Mouse (Mus musculus): ENCODE results near the gene Rab3gap2. TPM values are rescaled to one million over a fixed set of nuclear protein-coding genes. Genes with fewer than 3 reads are reported as not detected.
A peak's percentile ranks its signal among the peaks of the same experiment; 100 is the strongest.

Gene Rab3gap2
- polyA plus RNA-seq, 1 experiment, result 46.3 TPM

DNA sequence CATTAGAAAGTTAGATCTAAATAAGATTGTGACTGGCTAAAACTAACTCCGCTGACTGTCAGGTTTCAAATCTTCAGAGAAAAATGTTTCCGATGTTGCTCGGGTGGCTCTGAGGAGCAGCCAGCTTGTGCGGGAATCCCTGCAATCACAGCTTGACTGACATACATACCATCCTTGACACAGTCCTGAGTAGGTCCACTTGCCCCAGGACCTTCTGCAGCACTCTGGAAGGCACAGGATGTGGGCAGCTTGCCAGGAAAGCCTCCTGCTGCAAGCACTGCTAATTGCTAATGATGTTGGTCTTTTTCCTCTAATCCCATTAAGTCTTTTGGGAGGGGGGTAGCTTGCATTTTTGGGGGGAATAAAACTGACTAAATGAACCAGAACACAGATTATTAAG lies 81.3 kb downstream of the Rab3gap2 start:
- Histone ChIP-seq H3K27me3 (ENCODE audit: control insufficient read depth, insufficient read depth, low read length) (no peaks in the 10 kb centered on the region), H3K27ac (ENCODE audit: insufficient read depth, low read length) (no peak overlapping the region), H3K4me1 (ENCODE audit: control insufficient read depth, insufficient read depth, low read length) (peaks cover 9% of the 10 kb centered on the region), H3K4me3 (replicated peaks; ENCODE audit: insufficient read depth, low read depth, low read length) (no peak overlapping the region)
- TF ChIP-seq POLR2A (IDR thresholded peaks at IDR 0.05; ENCODE audit: borderline replicate concordance, insufficient read depth, low read length), result no peak
- TF ChIP-seq CTCF (IDR thresholded peaks at IDR 0.05; ENCODE audit: borderline replicate concordance, insufficient read depth, low read depth, low read length), result no peak
- 23% methylated on average over 4 of the region's 4 CpGs for WGBS
- peak; percentile 67 to 73 for DNase-seq

DNA sequence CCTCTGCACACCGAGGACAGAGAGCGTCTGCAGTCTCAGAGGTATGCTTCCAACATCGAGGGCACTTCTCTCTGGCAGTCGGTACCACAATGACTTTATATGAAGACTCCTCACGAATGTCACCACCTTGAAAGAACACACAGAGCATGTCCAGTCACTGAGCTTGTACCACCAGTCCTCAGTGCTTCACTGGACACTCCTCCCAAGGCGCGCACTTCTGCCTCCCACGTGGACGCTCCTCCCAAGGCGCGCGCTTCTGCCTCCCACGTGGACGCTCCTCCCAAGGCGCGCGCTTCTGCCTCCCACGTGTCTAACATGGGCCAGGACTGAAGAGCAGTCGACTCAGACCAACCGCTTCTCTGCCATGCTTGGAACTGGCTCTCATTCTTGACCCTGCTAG lies 83.1 kb downstream of the Rab3gap2 start:
- no peak for DNase-seq
- Histone ChIP-seq H3K4me3 (replicated peaks; ENCODE audit: insufficient read depth, low read depth, low read length) (no peak overlapping the region), H3K27ac (ENCODE audit: insufficient read depth, low read length) (no peak overlapping the region), H3K27me3 (ENCODE audit: control insufficient read depth, insufficient read depth, low read length) (no peaks in the 10 kb centered on the region), H3K4me1 (ENCODE audit: control insufficient read depth, insufficient read depth, low read length) (peaks cover 9% of the 10 kb centered on the region)
- 95% methylated on average over 20 of the region's 20 CpGs for WGBS
- TF ChIP-seq CTCF (IDR thresholded peaks at IDR 0.05; ENCODE audit: borderline replicate concordance, insufficient read depth, low read depth, low read length), result no peak
- TF ChIP-seq POLR2A (IDR thresholded peaks at IDR 0.05; ENCODE audit: borderline replicate concordance, insufficient read depth, low read length), result no peak

DNA sequence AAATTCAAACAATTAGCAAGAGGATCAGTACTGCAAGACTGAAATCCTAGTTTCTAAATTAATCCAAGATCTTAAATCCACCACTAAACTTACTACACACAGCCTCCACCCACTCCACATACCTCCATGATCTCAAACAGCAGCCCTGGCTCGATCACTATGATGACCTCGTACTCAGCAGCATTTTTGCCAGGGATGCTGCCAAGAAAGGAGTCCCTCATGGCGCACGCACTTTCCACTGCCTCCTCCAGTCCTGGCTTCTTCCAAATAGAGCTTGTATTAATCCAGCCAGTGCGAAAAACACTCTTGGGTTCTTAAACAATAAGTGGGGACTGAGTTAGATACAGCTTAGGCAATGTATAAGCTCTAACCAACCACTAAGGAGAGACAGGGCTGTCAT lies 85.3 kb downstream of the Rab3gap2 start:
- no peak overlapping the region for H3K4me3 ChIP-seq (replicated peaks; ENCODE audit: insufficient read depth, low read depth, low read length)
- TF ChIP-seq POLR2A (IDR thresholded peaks at IDR 0.05; ENCODE audit: borderline replicate concordance, insufficient read depth, low read length), result no peak
- H3K4me1 ChIP-seq (ENCODE audit: control insufficient read depth, insufficient read depth, low read length), result peaks cover 5% of the 10 kb centered on the region
- H3K27ac ChIP-seq (ENCODE audit: insufficient read depth, low read length), result no peak overlapping the region
- DNase-seq, result no peak
- 62% methylated on average over 5 of the region's 5 CpGs for WGBS
- no peaks in the 10 kb centered on the region for H3K27me3 ChIP-seq (ENCODE audit: control insufficient read depth, insufficient read depth, low read length)

DNA sequence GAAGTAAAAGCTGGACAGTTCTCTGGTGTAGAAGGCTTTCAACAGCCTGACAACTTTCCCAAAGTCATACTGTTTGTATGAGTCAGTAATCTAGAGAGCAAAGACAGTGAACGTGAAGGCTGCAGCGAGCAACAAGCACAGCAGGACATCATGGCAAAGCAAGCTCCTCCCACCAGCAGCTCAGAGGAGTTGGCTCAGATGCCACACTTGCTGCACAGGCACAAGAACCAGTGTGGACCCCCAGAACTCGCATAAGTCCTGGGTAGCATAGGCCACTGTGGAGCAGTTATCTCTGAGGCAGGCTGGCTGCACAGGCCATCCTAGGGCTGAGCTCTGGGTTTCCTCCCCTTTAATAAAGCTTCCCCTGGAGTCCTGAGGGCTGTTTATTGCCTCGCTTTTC lies 87.4 kb downstream of the Rab3gap2 start:
- 55% methylated on average over 4 of the region's 4 CpGs for WGBS
- H3K27ac ChIP-seq (ENCODE audit: insufficient read depth, low read length), result no peak overlapping the region
- no peaks in the 10 kb centered on the region for H3K4me1 ChIP-seq (ENCODE audit: control insufficient read depth, insufficient read depth, low read length)
- TF ChIP-seq CTCF (IDR thresholded peaks at IDR 0.05; ENCODE audit: borderline replicate concordance, insufficient read depth, low read depth, low read length), result no peak
- no peak for TF ChIP-seq POLR2A (IDR thresholded peaks at IDR 0.05; ENCODE audit: borderline replicate concordance, insufficient read depth, low read length)
- no peaks in the 10 kb centered on the region for H3K27me3 ChIP-seq (ENCODE audit: control insufficient read depth, insufficient read depth, low read length)
- no peak overlapping the region for H3K4me3 ChIP-seq (replicated peaks; ENCODE audit: insufficient read depth, low read depth, low read length)
- DNase-seq, result no peak

DNA sequence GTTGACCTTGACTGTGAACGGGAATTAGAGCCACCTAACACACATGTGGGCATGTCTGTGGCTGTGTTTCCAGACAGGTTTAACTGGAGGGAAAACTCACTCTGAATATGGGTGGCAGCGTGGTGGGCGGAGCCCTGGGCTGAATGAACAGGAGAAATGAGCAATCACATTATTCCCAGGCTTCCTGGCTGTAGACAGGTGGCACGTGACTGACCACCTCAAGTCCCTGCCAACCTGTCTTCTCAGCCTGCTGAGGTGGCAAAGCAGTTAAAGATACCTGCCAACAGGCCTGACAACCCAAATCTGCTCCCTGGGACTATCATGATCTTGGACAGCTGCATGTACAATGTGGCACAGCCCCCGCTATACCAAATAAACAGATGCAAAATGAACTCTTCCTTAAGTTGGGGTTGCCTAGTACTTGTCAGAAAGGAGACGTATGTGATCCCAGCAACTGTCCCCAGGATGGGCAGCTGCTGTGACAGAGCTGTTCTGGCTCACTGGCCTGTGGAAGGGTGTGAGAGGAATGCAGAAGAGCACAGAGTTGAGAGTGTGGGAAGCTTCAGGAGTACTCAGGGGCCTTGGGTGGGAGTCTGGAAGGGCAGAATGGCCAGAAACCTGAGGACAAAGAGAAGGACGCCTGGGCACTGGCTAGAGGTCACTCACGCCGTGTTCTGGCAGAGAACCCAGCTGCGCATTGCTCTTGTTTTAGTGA lies 88.9 kb downstream of the Rab3gap2 start:
- TF ChIP-seq CTCF (IDR thresholded peaks at IDR 0.05; ENCODE audit: borderline replicate concordance, insufficient read depth, low read depth, low read length), result no peak
- TF ChIP-seq POLR2A (IDR thresholded peaks at IDR 0.05; ENCODE audit: borderline replicate concordance, insufficient read depth, low read length), result no peak

DNA sequence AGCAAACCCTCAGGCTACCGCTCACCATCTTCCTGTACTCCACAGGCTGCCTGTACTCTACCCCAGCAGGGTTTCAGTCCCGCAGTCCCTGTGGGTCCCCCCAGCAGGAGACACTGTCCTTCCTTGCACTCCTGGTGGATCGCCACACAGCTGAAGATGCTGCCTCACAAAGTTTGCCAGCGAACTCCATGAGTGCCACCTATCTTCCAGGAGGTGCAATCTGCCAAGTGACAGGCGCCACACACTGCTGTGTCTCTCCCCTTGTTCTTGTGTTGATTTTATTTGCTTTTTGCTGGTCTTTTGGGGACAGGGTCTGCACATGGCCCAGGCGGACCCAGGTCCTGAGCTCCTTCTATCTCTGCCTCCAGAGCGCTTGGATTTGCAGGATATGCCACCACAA lies 92.9 kb downstream of the Rab3gap2 start:
- no peak overlapping the region for H3K27ac ChIP-seq (ENCODE audit: insufficient read depth, low read length)
- 88% methylated on average over 7 of the region's 7 CpGs for WGBS
- no peaks in the 10 kb centered on the region for H3K4me1 ChIP-seq (ENCODE audit: control insufficient read depth, insufficient read depth, low read length)
- DNase-seq, result no peak
- no peak overlapping the region for H3K4me3 ChIP-seq (replicated peaks; ENCODE audit: insufficient read depth, low read depth, low read length)
- no peaks in the 10 kb centered on the region for H3K27me3 ChIP-seq (ENCODE audit: control insufficient read depth, insufficient read depth, low read length)
- TF ChIP-seq POLR2A (IDR thresholded peaks at IDR 0.05; ENCODE audit: borderline replicate concordance, insufficient read depth, low read length), result no peak
- no peak for TF ChIP-seq CTCF (IDR thresholded peaks at IDR 0.05; ENCODE audit: borderline replicate concordance, insufficient read depth, low read depth, low read length)

More for the DNA sequence above, 88.9 kb downstream of the Rab3gap2 start:
- H3K4me3 ChIP-seq (replicated peaks; ENCODE audit: insufficient read depth, low read depth, low read length), result no peak overlapping the region
- no peaks in the 10 kb centered on the region for H3K27me3 ChIP-seq (ENCODE audit: control insufficient read depth, insufficient read depth, low read length)
- H3K4me1 ChIP-seq (ENCODE audit: control insufficient read depth, insufficient read depth, low read length), result no peaks in the 10 kb centered on the region
- DNase-seq, result peak in 1 of 2 experiments; percentile 50
- no peak overlapping the region for H3K27ac ChIP-seq (ENCODE audit: insufficient read depth, low read length)
- WGBS, result 64% methylated on average over 10 of the region's 10 CpGs

DNA sequence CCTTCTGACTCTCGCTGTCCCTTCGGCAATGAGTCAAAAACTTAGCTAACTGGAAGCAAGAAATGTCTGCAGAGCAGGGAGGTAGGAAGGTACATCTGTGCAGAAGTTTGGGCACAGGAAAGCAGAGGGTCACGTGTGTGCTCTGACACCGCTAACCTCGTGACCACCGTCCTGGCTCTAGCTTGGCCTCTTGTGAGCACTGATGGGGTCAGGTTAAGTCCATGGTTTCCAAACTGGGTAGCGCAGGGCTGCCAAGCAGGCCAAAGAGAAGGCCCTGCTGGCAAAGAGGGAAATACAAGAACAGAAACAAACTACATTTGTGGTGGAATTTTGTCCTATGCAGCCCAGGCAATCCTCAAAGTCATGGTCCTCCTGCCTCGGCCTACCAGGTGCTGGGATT lies 94.6 kb downstream of the Rab3gap2 start:
- no peaks in the 10 kb centered on the region for H3K27me3 ChIP-seq (ENCODE audit: control insufficient read depth, insufficient read depth, low read length)
- WGBS, result 97% methylated on average over 8 of the region's 8 CpGs
- H3K4me1 ChIP-seq (ENCODE audit: control insufficient read depth, insufficient read depth, low read length), result no peaks in the 10 kb centered on the region
- DNase-seq, result no peak
- no peak for TF ChIP-seq CTCF (IDR thresholded peaks at IDR 0.05; ENCODE audit: borderline replicate concordance, insufficient read depth, low read depth, low read length)
- no peak for TF ChIP-seq POLR2A (IDR thresholded peaks at IDR 0.05; ENCODE audit: borderline replicate concordance, insufficient read depth, low read length)
- H3K4me3 ChIP-seq (replicated peaks; ENCODE audit: insufficient read depth, low read depth, low read length), result no peak overlapping the region
- H3K27ac ChIP-seq (ENCODE audit: insufficient read depth, low read length), result no peak overlapping the region

DNA sequence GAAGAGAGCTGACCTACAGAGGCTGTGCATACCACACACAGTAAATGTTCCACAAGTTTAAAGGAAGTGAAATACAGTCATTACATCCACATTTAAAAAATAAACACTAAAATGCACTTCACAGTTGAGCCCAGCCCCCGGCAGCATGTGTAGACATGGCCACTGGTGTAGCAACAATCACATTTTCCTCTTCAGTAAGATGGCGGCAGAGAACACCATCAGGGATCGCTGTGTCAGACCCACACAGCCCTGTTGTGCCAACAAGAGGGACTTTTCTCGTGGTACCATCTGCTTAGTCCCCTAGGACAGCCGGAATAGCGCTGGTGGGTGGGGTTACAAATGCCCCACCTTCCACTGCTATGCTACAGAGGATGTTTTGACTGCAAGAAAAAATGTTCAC lies 98.9 kb downstream of the Rab3gap2 start:
- H3K27me3 ChIP-seq (ENCODE audit: control insufficient read depth, insufficient read depth, low read length), result no peaks in the 10 kb centered on the region
- no peak for DNase-seq
- WGBS, result 59% methylated on average over 6 of the region's 6 CpGs
- H3K4me1 ChIP-seq (ENCODE audit: control insufficient read depth, insufficient read depth, low read length), result no peaks in the 10 kb centered on the region
- TF ChIP-seq CTCF (IDR thresholded peaks at IDR 0.05; ENCODE audit: borderline replicate concordance, insufficient read depth, low read depth, low read length), result no peak
- no peak for TF ChIP-seq POLR2A (IDR thresholded peaks at IDR 0.05; ENCODE audit: borderline replicate concordance, insufficient read depth, low read length)
- H3K27ac ChIP-seq (ENCODE audit: insufficient read depth, low read length), result no peak overlapping the region
- no peak overlapping the region for H3K4me3 ChIP-seq (replicated peaks; ENCODE audit: insufficient read depth, low read depth, low read length)
